In genomic region chr13:30224659-30225058, GRCm38 (mm10) we compare ENCODE assay signal across 31 mouse cellular contexts.
DNase-seq lines count a peak whose midpoint lies in the region; ATAC-seq and TF ChIP-seq lines count a peak whose summit lies in the region.
"Had no signal": no experiment of that assay in that cellular context is flagged by ENCODE, and none has a peak within 500 bp of the region (broad histone marks: within the 10 kb centered on the region; RNA-seq: fewer than 3 reads in every experiment).

No protein-coding gene starts in this region.

- 92% methylated on average over 6 of the region's 6 CpGs for WGBS in kidney, postnatal 0 days

- no peak overlapping the region for H3K4me3 ChIP-seq in kidney, postnatal 0 days (replicated peaks; ENCODE audit: low read depth, low read length)
- H3K4me3 ChIP-seq in ES-Bruce4 (ENCODE audit: low read depth, low read length) (no peak overlapping the region), MEL (ENCODE audit: control insufficient read depth in 1 of 2, insufficient read depth in 1 of 2, low read depth in 2 of 2, low read length in 2 of 2) (no peak overlapping the region)
- H3K4me3 ChIP-seq: embryonic facial prominence, embryonic 10.5 days; embryonic facial prominence, embryonic 13.5 days; forebrain, embryonic 10.5 days; forebrain, embryonic 13.5 days; gastrocnemius, adult 2 months; heart, embryonic 12.5 days; heart, embryonic 15.5 days; hindbrain, embryonic 10.5 days; hindbrain, embryonic 13.5 days; intestine, embryonic 15.5 days had no signal

- no peaks in the 10 kb centered on the region for H3K9me3 ChIP-seq in kidney, postnatal 0 days (replicated peaks; ENCODE audit: low read length)
- H3K9me3 ChIP-seq in ES-Bruce4 (replicated peaks; ENCODE audit: control insufficient read depth, insufficient read depth, low read length, poor library complexity, severe bottlenecking) (no peaks in the 10 kb centered on the region), MEL (replicated peaks; ENCODE audit: insufficient read depth, low read length) (no peaks in the 10 kb centered on the region)
- H3K9me3 ChIP-seq: embryonic facial prominence, embryonic 10.5 days; embryonic facial prominence, embryonic 13.5 days; forebrain, embryonic 10.5 days; forebrain, embryonic 13.5 days; heart, embryonic 15.5 days; hindbrain, embryonic 10.5 days; hindbrain, embryonic 13.5 days; intestine, embryonic 15.5 days had no signal

- H3K9ac ChIP-seq in kidney, postnatal 0 days (ENCODE audit: low read depth, low read length): no peak overlapping the region
- H3K9ac ChIP-seq in ES-Bruce4 (ENCODE audit: low read depth, poor library complexity, severe bottlenecking) (no peak overlapping the region), MEL (ENCODE audit: control insufficient read depth, low read depth, low read length, poor library complexity, severe bottlenecking) (no peak overlapping the region)
- H3K9ac ChIP-seq: embryonic facial prominence, embryonic 13.5 days; forebrain, embryonic 13.5 days; heart, embryonic 12.5 days; heart, embryonic 15.5 days; hindbrain, embryonic 13.5 days; intestine, embryonic 15.5 days had no signal

- TF ChIP-seq CTCF in kidney, postnatal 0 days (IDR thresholded peaks at IDR 0.05; ENCODE audit: low read depth): peak; percentile 26
- TF ChIP-seq CTCF in ES-Bruce4 (IDR thresholded peaks at IDR 0.05; ENCODE audit: low read depth, low read length) (peak; percentile 1), MEL (IDR thresholded peaks at IDR 0.05 in 2 of 3, conservative IDR thresholded peaks at IDR 0.05 in 1 of 3; ENCODE audit: control insufficient read depth in 1 of 3, insufficient read depth in 1 of 3, low read depth in 2 of 3, low read length in 3 of 3, poor library complexity in 1 of 3, severe bottlenecking in 1 of 3) (peak; percentile 3 to 66 (median 23); a peak in 3 of 6 replicates)

- H3K36me3 ChIP-seq in kidney, postnatal 0 days (ENCODE audit: insufficient read depth, low read length): no peaks in the 10 kb centered on the region; the same call in 1 of the 2 replicates
- H3K36me3 ChIP-seq in ES-Bruce4 (ENCODE audit: control insufficient read depth, insufficient read depth, low read length, poor library complexity, severe bottlenecking): no peaks in the 10 kb centered on the region
- H3K36me3 ChIP-seq in MEL (ENCODE audit: control insufficient read depth in 1 of 2, insufficient read depth in 2 of 2, low read length in 2 of 2): no peaks in the 10 kb centered on the region
- H3K36me3 ChIP-seq: forebrain, embryonic 10.5 days; heart, embryonic 12.5 days; heart, embryonic 15.5 days; hindbrain, embryonic 13.5 days; intestine, embryonic 15.5 days had no signal

- no peaks in the 10 kb centered on the region for H3K79me2 ChIP-seq in MEL (ENCODE audit: control insufficient read depth, insufficient read depth, low read length, poor library complexity)

- no peaks in the 10 kb centered on the region for H3K27me3 ChIP-seq in kidney, postnatal 0 days (ENCODE audit: insufficient read depth, low read length)
- H3K27me3 ChIP-seq in ES-Bruce4 (ENCODE audit: control insufficient read depth, insufficient read depth, low read length, poor library complexity, severe bottlenecking) (no peaks in the 10 kb centered on the region), MEL (ENCODE audit: control insufficient read depth in 1 of 2, insufficient read depth in 2 of 2, low read length in 2 of 2) (no peaks in the 10 kb centered on the region)
- H3K27me3 ChIP-seq: CH12.LX; embryonic facial prominence, embryonic 13.5 days; forebrain, embryonic 13.5 days; heart, embryonic 12.5 days; heart, embryonic 15.5 days; hindbrain, embryonic 13.5 days; intestine, embryonic 15.5 days had no signal

- ATAC-seq in kidney, postnatal 0 days (replicated peaks; ENCODE audit: low FRiP score, low read depth): no peak
- ATAC-seq: forebrain, embryonic 13.5 days; forebrain, embryonic 16.5 days; hindbrain, embryonic 16.5 days; intestine, embryonic 15.5 days had no signal

- peak; percentile 1 for TF ChIP-seq RAD21 in MEL (IDR thresholded peaks at IDR 0.05; ENCODE audit: low read depth, low read length)

- H3K4me1 ChIP-seq in kidney, postnatal 0 days (replicated peaks; ENCODE audit: insufficient read depth, low read length): peaks cover 3% of the 10 kb centered on the region; the same call in 1 of the 2 replicates
- no peaks in the 10 kb centered on the region for H3K4me1 ChIP-seq in ES-Bruce4 (ENCODE audit: control insufficient read depth, insufficient read depth, low read length)
- H3K4me1 ChIP-seq in MEL (ENCODE audit: control insufficient read depth in 1 of 2, insufficient read depth in 2 of 2, low read length in 2 of 2): no peaks in the 10 kb centered on the region
- H3K4me1 ChIP-seq: forebrain, embryonic 13.5 days; heart, embryonic 15.5 days; hindbrain, embryonic 13.5 days; intestine, embryonic 15.5 days had no signal

- TF ChIP-seq POLR2A in ES-Bruce4 (IDR thresholded peaks at IDR 0.05; ENCODE audit: insufficient read depth, low read length) (no peak), MEL (IDR thresholded peaks at IDR 0.05; ENCODE audit: control insufficient read depth in 1 of 2, insufficient read depth in 1 of 2, low read depth in 1 of 2, low read length in 2 of 2, poor library complexity in 1 of 2) (no peak)

- H3K27ac ChIP-seq in kidney, postnatal 0 days: no peak overlapping the region
- H3K27ac ChIP-seq in ES-Bruce4 (ENCODE audit: insufficient read depth, low read length) (no peak overlapping the region), MEL (ENCODE audit: control insufficient read depth, low read depth, low read length) (no peak overlapping the region)
- H3K27ac ChIP-seq: embryonic facial prominence, embryonic 10.5 days; embryonic facial prominence, embryonic 13.5 days; forebrain, embryonic 10.5 days; forebrain, embryonic 13.5 days; gastrocnemius, adult 2 months; heart, embryonic 15.5 days; hindbrain, embryonic 10.5 days; hindbrain, embryonic 13.5 days; intestine, embryonic 15.5 days had no signal

- no peak overlapping the region for H3K4me2 ChIP-seq in kidney, postnatal 0 days (ENCODE audit: low read length)
- H3K4me2 ChIP-seq: embryonic facial prominence, embryonic 13.5 days; forebrain, embryonic 13.5 days; heart, embryonic 12.5 days; heart, embryonic 15.5 days; hindbrain, embryonic 13.5 days; intestine, embryonic 15.5 days had no signal

- no peak for DNase-seq in kidney, postnatal 0 days (ENCODE audit: low spot score)
- DNase-seq in kidney, postnatal 25 days: no peak
- DNase-seq in MEL (ENCODE audit: low read depth, low spot score) (peak; percentile 9), ZHBTc4 (ENCODE audit: low read depth, low spot score) (peak; percentile 11)
- DNase-seq in adrenal gland, postnatal 14 days: no peak
- DNase-seq in spleen, postnatal 10 days (ENCODE audit: low spot score in 2 of 2): no peak
- DNase-seq: adrenal gland, postnatal 25 days; B cell, adult 2 months; cerebellum, adult 11-12 months; cerebellum, adult 8-10 months; cerebellum, postnatal 10 days; cerebellum, postnatal 36 days; embryo, embryonic 11 days; gastrocnemius, adult 2 months; gastrocnemius, postnatal 25 days; heart, adult 18-20 months; heart, postnatal 10 days; heart, postnatal 36 days had no signal

- TF ChIP-seq EP300 in ES-Bruce4 (IDR thresholded peaks at IDR 0.05; ENCODE audit: insufficient read depth, low read depth, low read length) (no peak), MEL (IDR thresholded peaks at IDR 0.05; ENCODE audit: low read depth in 1 of 2, low read length in 2 of 2) (no peak)

TF ChIP-seq in MEL, 35 proteins besides CTCF, POLR2A, EP300 and RAD21:
- TF ChIP-seq SMC3 (IDR thresholded peaks at IDR 0.05; ENCODE audit: low read depth, low read length) (peak; percentile 26; the same call in 1 of the 2 replicates), ETS1 (IDR thresholded peaks at IDR 0.05; ENCODE audit: low read depth, low read length) (no peak), GABPA (IDR thresholded peaks at IDR 0.05; ENCODE audit: low read depth, low read length) (no peak)

Comparison
In these comparisons a context has a peak if more than half of its experiments do, and no peak if none do; other contexts are left out.
1. DNase-seq: peak in MEL (single experiment) and ZHBTc4 (single experiment); none in kidney, postnatal 0 days (single experiment), kidney, postnatal 25 days (0 of 2), adrenal gland, postnatal 14 days (single experiment) and spleen, postnatal 10 days (0 of 2).
2. Peak in every context shown above with its lines, with median percentiles within 50 percentile points of each other: CTCF ChIP-seq.